Comparison of ENCODE assay signal across 9 mouse cellular contexts in genomic region chr11:97441658-97442125, GRCm38 (mm10). TPM values are rescaled to one million over a fixed set of nuclear protein-coding genes. Genes with fewer than 3 reads are reported as not detected.
DNase-seq lines count a peak whose midpoint lies in the region; ATAC-seq and TF ChIP-seq lines count a peak whose summit lies in the region.
"Had no signal": no experiment of that assay in that cellular context is flagged by ENCODE, and none has a peak within 500 bp of the region (broad histone marks: within the 10 kb centered on the region; RNA-seq: fewer than 3 reads in every experiment).

No protein-coding gene starts in this region.

- peak overlapping the region; percentile 86 for H3K4me3 ChIP-seq in erythroblast, embryonic 14.5 days (replicated peaks)
- H3K4me3 ChIP-seq in limb, embryonic 13.5 days: peak overlapping the region; percentile 71
- no peak overlapping the region for H3K4me3 ChIP-seq in cerebellum, adult 2 months (replicated peaks; ENCODE audit: insufficient read depth, low read depth, low read length)

- H3K9ac ChIP-seq in limb, embryonic 13.5 days: peak overlapping the region; percentile 46; the same call in 1 of the 2 replicates

- no peaks in the 10 kb centered on the region for H3K27me3 ChIP-seq in erythroblast, embryonic 14.5 days (ENCODE audit: control insufficient read depth)
- peaks cover 20% of the 10 kb centered on the region for H3K27me3 ChIP-seq in limb, embryonic 13.5 days
- no peaks in the 10 kb centered on the region for H3K27me3 ChIP-seq in cerebellum, adult 2 months (ENCODE audit: control insufficient read depth, insufficient read depth, low read length)

- peaks cover 95% of the 10 kb centered on the region for H3K4me1 ChIP-seq in erythroblast, embryonic 14.5 days (ENCODE audit: control insufficient read depth)
- peaks cover 66% of the 10 kb centered on the region for H3K4me1 ChIP-seq in limb, embryonic 13.5 days
- H3K4me1 ChIP-seq in cerebellum, adult 2 months (ENCODE audit: control insufficient read depth, insufficient read depth, low read length): peaks cover 5% of the 10 kb centered on the region; the same call in 1 of the 2 replicates

- peaks cover 74% of the 10 kb centered on the region for H3K36me3 ChIP-seq in erythroblast, embryonic 14.5 days (ENCODE audit: control insufficient read depth)
- H3K36me3 ChIP-seq in limb, embryonic 13.5 days: peaks cover 36% of the 10 kb centered on the region

- DNase-seq in thymus, postnatal 4 days: peak; percentile 52
- DNase-seq in thymus, adult 18-20 months: no peak
- peak; percentile 25 for DNase-seq in retina, adult 2 months (ENCODE audit: low read depth, low spot score)
- no peak for DNase-seq in cerebellum, adult 2 months
- no peak for DNase-seq in ovary, adult 18-20 months (ENCODE audit: low spot score)

- no peak for ATAC-seq in erythroblast, adult 5-6 weeks (replicated peaks; ENCODE audit: low FRiP score, poor library complexity, severe bottlenecking)
- ATAC-seq in limb, embryonic 13.5 days (ENCODE audit: low FRiP score, low read depth): 0 out of 2 replicates have a peak, but pooled peaks have one; percentile 26

- peak overlapping the region; percentile 85 for H3K4me2 ChIP-seq in limb, embryonic 13.5 days (replicated peaks)

- no peak for TF ChIP-seq POLR2A in cerebellum, adult 2 months (IDR thresholded peaks at IDR 0.05; ENCODE audit: borderline replicate concordance, insufficient read depth, low read length)

- no peak for TF ChIP-seq CTCF in cerebellum, adult 2 months (IDR thresholded peaks at IDR 0.05; ENCODE audit: borderline replicate concordance, insufficient read depth, low read depth, low read length)

- peak overlapping the region; percentile 61; the same call in 1 of the 2 replicates for H3K27ac ChIP-seq in limb, embryonic 13.5 days
- H3K27ac ChIP-seq in cerebellum, adult 2 months (ENCODE audit: insufficient read depth, low read length): no peak overlapping the region

- 2% methylated on average over 3 of the region's 3 CpGs for WGBS in limb, embryonic 13.5 days
- WGBS in cerebellum, adult 2 months: 62% methylated on average over 3 of the region's 3 CpGs

- H3K9me3 ChIP-seq in erythroblast, embryonic 14.5 days (ENCODE audit: control insufficient read depth, low read length): no peaks in the 10 kb centered on the region
- H3K9me3 ChIP-seq in limb, embryonic 13.5 days: no peaks in the 10 kb centered on the region

RNA-seq across cellular contexts. Expression of gene Arhgap23, which starts 26.4 kb away (rescaled TPM):
- polyA plus RNA-seq in erythroblast, embryonic 14.5 days (2012): 28.7 and 30.6 TPM in 2 replicates
- 21.3 and 21.9 TPM in 2 replicates for total RNA-seq in erythroblast, adult 5-6 weeks (2015; ENCODE audit: low replicate concordance)
- total RNA-seq in erythroblast, adult 5-6 weeks (2017; ENCODE audit: low replicate concordance): 25.6 and 30.2 TPM in 2 replicates
- polyA plus RNA-seq in limb, embryonic 13.5 days (2015; fragmentation: Nextera tagmentation; extraction: Ambion mirVana): 6.7 and 7.2 TPM in 2 replicates
- polyA plus RNA-seq in cerebellum, adult 2 months (2012; rRNA removed): 68.9 and 77.2 TPM in 2 replicates

RNA-seq across cellular contexts. Expression of gene 4933428G20Rik, which starts 58.4 kb away (rescaled TPM):
- polyA plus RNA-seq in erythroblast, embryonic 14.5 days (2012): not detected in 2 replicates
- total RNA-seq in erythroblast, adult 5-6 weeks (2015; ENCODE audit: low replicate concordance): not detected in 2 replicates
- not detected in 2 replicates for total RNA-seq in erythroblast, adult 5-6 weeks (2017; ENCODE audit: low replicate concordance)
- 1.1 and 1.5 TPM in 2 replicates for polyA plus RNA-seq in limb, embryonic 13.5 days (2015; fragmentation: Nextera tagmentation; extraction: Ambion mirVana)
- polyA plus RNA-seq in cerebellum, adult 2 months (2012; rRNA removed): not detected in 2 replicates
- polyA plus RNA-seq: large intestine, adult 2 months had no signal

Comparison
In these comparisons a context has a peak if more than half of its experiments do, and no peak if none do; other contexts are left out.
1. DNase-seq: peak in thymus, postnatal 4 days (single experiment) and retina, adult 2 months (single experiment); none in thymus, adult 18-20 months (0 of 2), cerebellum, adult 2 months (0 of 2) and ovary, adult 18-20 months (single experiment).